Mouse (Mus musculus): Measurements from ENCODE around the gene Olfr266. TPM values are rescaled to one million over a fixed set of nuclear protein-coding genes. Genes with fewer than 3 reads are reported as not detected.

Olfr266 gene
- polyA plus RNA-seq (2014; fragmentation: Nextera tagmentation; extraction: Ambion mirVana), result not detected in 2 replicates

GRCm38 (mm10) chr3:106826187-106826586, at the start of gene Olfr266:
Olfr266 (minus strand) TSS chr3:106826287.
- Histone ChIP-seq H3K9me3 (ENCODE audit: control insufficient read depth, low read length) (no peaks in the 10 kb centered on the region), H3K27ac (no peak within 1 kb of the TSS), H3K27me3 (ENCODE audit: control insufficient read depth, insufficient read depth, low read length) (no peaks in the 10 kb centered on the region), H3K36me3 (replicated peaks; ENCODE audit: control insufficient read depth, insufficient read depth) (no peaks in the 10 kb centered on the region), H3K4me2 (replicated peaks) (no peak within 1 kb of the TSS), H3K4me3 (replicated peaks; ENCODE audit: low read length) (no peak within 1 kb of the TSS), H3K9ac (no peak within 1 kb of the TSS), H3K4me1 (replicated peaks; ENCODE audit: control insufficient read depth, insufficient read depth, low read length) (no peaks in the 10 kb centered on the region)
- no peak for DNase-seq (ENCODE audit: low spot score)
- no peak for ATAC-seq (ENCODE audit: low FRiP score)
- WGBS, result 79% methylated on average over 1 of the region's 1 CpGs

- ATAC-seq (ENCODE audit: low FRiP score), result no peak
- H3K27ac ChIP-seq, result no peak overlapping the region
These were observed 49.5 kb upstream of the Olfr266 start for GRCm38 (mm10) chr3:106875626-106876025.

GRCm38 (mm10) chr3:106872893-106873292, 46.8 kb upstream of the Olfr266 start:
- no peaks in the 10 kb centered on the region for H3K9me3 ChIP-seq (ENCODE audit: control insufficient read depth, low read length)
- no peak overlapping the region for H3K27ac ChIP-seq
- no peaks in the 10 kb centered on the region for H3K4me1 ChIP-seq (replicated peaks; ENCODE audit: control insufficient read depth, insufficient read depth, low read length)
- no peak overlapping the region for H3K4me2 ChIP-seq (replicated peaks)
- no peak overlapping the region for H3K4me3 ChIP-seq (replicated peaks; ENCODE audit: low read length)
- no peaks in the 10 kb centered on the region for H3K27me3 ChIP-seq (ENCODE audit: control insufficient read depth, insufficient read depth, low read length)
- ATAC-seq (ENCODE audit: low FRiP score), result no peak
- no peaks in the 10 kb centered on the region for H3K36me3 ChIP-seq (replicated peaks; ENCODE audit: control insufficient read depth, insufficient read depth)
- DNase-seq (ENCODE audit: low spot score), result no peak
- H3K9ac ChIP-seq, result no peak overlapping the region

More at GRCm38 (mm10) chr3:106875626-106876025, 49.5 kb upstream of the Olfr266 start:
- H3K36me3 ChIP-seq (replicated peaks; ENCODE audit: control insufficient read depth, insufficient read depth), result no peaks in the 10 kb centered on the region
- no peak for DNase-seq (ENCODE audit: low spot score)
- H3K4me1 ChIP-seq (replicated peaks; ENCODE audit: control insufficient read depth, insufficient read depth, low read length), result no peaks in the 10 kb centered on the region
- no peak overlapping the region for H3K4me2 ChIP-seq (replicated peaks)
- 90% methylated on average over 1 of the region's 1 CpGs for WGBS
- H3K27me3 ChIP-seq (ENCODE audit: control insufficient read depth, insufficient read depth, low read length), result no peaks in the 10 kb centered on the region
- no peak overlapping the region for H3K4me3 ChIP-seq (replicated peaks; ENCODE audit: low read length)
- H3K9me3 ChIP-seq (ENCODE audit: control insufficient read depth, low read length), result no peaks in the 10 kb centered on the region
- H3K9ac ChIP-seq, result no peak overlapping the region

- H3K36me3 ChIP-seq (replicated peaks; ENCODE audit: control insufficient read depth, insufficient read depth), result no peaks in the 10 kb centered on the region
- 89% methylated on average over 1 of the region's 1 CpGs for WGBS
- H3K4me1 ChIP-seq (replicated peaks; ENCODE audit: control insufficient read depth, insufficient read depth, low read length), result no peaks in the 10 kb centered on the region
These were observed 6.0 kb upstream of the Olfr266 start for GRCm38 (mm10) chr3:106832107-106832506.

GRCm38 (mm10) chr3:106817676-106818075, 8.4 kb downstream of the Olfr266 start:
- ATAC-seq (ENCODE audit: low FRiP score) (no peak), DNase-seq (ENCODE audit: low spot score) (no peak)
- Histone ChIP-seq H3K9ac (no peak overlapping the region), H3K36me3 (replicated peaks; ENCODE audit: control insufficient read depth, insufficient read depth) (no peaks in the 10 kb centered on the region), H3K4me1 (replicated peaks; ENCODE audit: control insufficient read depth, insufficient read depth, low read length) (no peaks in the 10 kb centered on the region), H3K4me2 (replicated peaks) (no peak overlapping the region), H3K27ac (no peak overlapping the region), H3K4me3 (replicated peaks; ENCODE audit: low read length) (no peak overlapping the region), H3K27me3 (ENCODE audit: control insufficient read depth, insufficient read depth, low read length) (no peaks in the 10 kb centered on the region), H3K9me3 (ENCODE audit: control insufficient read depth, low read length) (no peaks in the 10 kb centered on the region)
- 78% methylated on average over 2 of the region's 2 CpGs for WGBS

More at GRCm38 (mm10) chr3:106832107-106832506, 6.0 kb upstream of the Olfr266 start:
- H3K9me3 ChIP-seq (ENCODE audit: control insufficient read depth, low read length), result no peaks in the 10 kb centered on the region
- ATAC-seq (ENCODE audit: low FRiP score) (no peak), DNase-seq (ENCODE audit: low spot score) (no peak)
- H3K4me3 ChIP-seq (replicated peaks; ENCODE audit: low read length), result no peak overlapping the region
- H3K9ac ChIP-seq, result no peak overlapping the region
- H3K27me3 ChIP-seq (ENCODE audit: control insufficient read depth, insufficient read depth, low read length), result no peaks in the 10 kb centered on the region
- no peak overlapping the region for H3K4me2 ChIP-seq (replicated peaks)
- no peak overlapping the region for H3K27ac ChIP-seq

- DNase-seq (ENCODE audit: low spot score) (no peak), ATAC-seq (ENCODE audit: low FRiP score) (no peak)
- Histone ChIP-seq H3K4me1 (replicated peaks; ENCODE audit: control insufficient read depth, insufficient read depth, low read length) (no peaks in the 10 kb centered on the region), H3K9ac (no peak overlapping the region), H3K4me2 (replicated peaks) (no peak overlapping the region), H3K36me3 (replicated peaks; ENCODE audit: control insufficient read depth, insufficient read depth) (no peaks in the 10 kb centered on the region), H3K4me3 (replicated peaks; ENCODE audit: low read length) (no peak overlapping the region), H3K9me3 (ENCODE audit: control insufficient read depth, low read length) (peaks cover 4% of the 10 kb centered on the region; the same call in 1 of the 2 replicates), H3K27ac (no peak overlapping the region), H3K27me3 (ENCODE audit: control insufficient read depth, insufficient read depth, low read length) (no peaks in the 10 kb centered on the region)
- WGBS, result 74% methylated on average over 2 of the region's 2 CpGs
These were observed 17.0 kb downstream of the Olfr266 start for GRCm38 (mm10) chr3:106808972-106809695.

- Histone ChIP-seq H3K4me3 (replicated peaks; ENCODE audit: low read length) (no peak overlapping the region), H3K27me3 (ENCODE audit: control insufficient read depth, insufficient read depth, low read length) (no peaks in the 10 kb centered on the region), H3K36me3 (replicated peaks; ENCODE audit: control insufficient read depth, insufficient read depth) (no peaks in the 10 kb centered on the region), H3K9ac (no peak overlapping the region), H3K27ac (no peak overlapping the region), H3K4me1 (replicated peaks; ENCODE audit: control insufficient read depth, insufficient read depth, low read length) (no peaks in the 10 kb centered on the region), H3K4me2 (replicated peaks) (no peak overlapping the region), H3K9me3 (ENCODE audit: control insufficient read depth, low read length) (no peaks in the 10 kb centered on the region)
- ATAC-seq (ENCODE audit: low FRiP score) (no peak), DNase-seq (ENCODE audit: low spot score) (no peak)
These were observed 28.0 kb downstream of the Olfr266 start for GRCm38 (mm10) chr3:106798079-106798478.

GRCm38 (mm10) chr3:106789930-106790329, 36.2 kb downstream of the Olfr266 start, which contains the start of gene Cd53:
Cd53 (minus strand) TSS chr3:106790149.
- Histone ChIP-seq H3K4me1 (replicated peaks; ENCODE audit: control insufficient read depth, insufficient read depth, low read length) (no peaks in the 10 kb centered on the region), H3K27ac (no peak within 1 kb of the TSS), H3K4me3 (replicated peaks; ENCODE audit: low read length) (no peak within 1 kb of the TSS), H3K9me3 (ENCODE audit: control insufficient read depth, low read length) (no peaks in the 10 kb centered on the region), H3K4me2 (replicated peaks) (no peak within 1 kb of the TSS), H3K36me3 (replicated peaks; ENCODE audit: control insufficient read depth, insufficient read depth) (no peaks in the 10 kb centered on the region), H3K27me3 (ENCODE audit: control insufficient read depth, insufficient read depth, low read length) (no peaks in the 10 kb centered on the region), H3K9ac (no peak within 1 kb of the TSS)
- DNase-seq (ENCODE audit: low spot score) (no peak), ATAC-seq (ENCODE audit: low FRiP score) (no peak)
- 77% methylated on average over 2 of the region's 2 CpGs for WGBS

GRCm38 (mm10) chr3:106788440-106788887, 37.6 kb downstream of the Olfr266 start:
- 0 out of 2 replicates have a peak, but pooled peaks cover 3% of the 10 kb centered on the region for H3K9me3 ChIP-seq (ENCODE audit: control insufficient read depth, low read length)
- no peak overlapping the region for H3K4me2 ChIP-seq (replicated peaks)
- H3K27me3 ChIP-seq (ENCODE audit: control insufficient read depth, insufficient read depth, low read length), result no peaks in the 10 kb centered on the region
- ATAC-seq (ENCODE audit: low FRiP score), result no peak
- H3K36me3 ChIP-seq (replicated peaks; ENCODE audit: control insufficient read depth, insufficient read depth), result no peaks in the 10 kb centered on the region
- no peak for DNase-seq (ENCODE audit: low spot score)
- WGBS, result 70% methylated on average over 2 of the region's 2 CpGs
- no peak overlapping the region for H3K9ac ChIP-seq
- H3K4me3 ChIP-seq (replicated peaks; ENCODE audit: low read length), result no peak overlapping the region
- no peaks in the 10 kb centered on the region for H3K4me1 ChIP-seq (replicated peaks; ENCODE audit: control insufficient read depth, insufficient read depth, low read length)
- no peak overlapping the region for H3K27ac ChIP-seq
